In genomic region chrX:33416321-33416720, GRCm38 (mm10) we compare ENCODE assay signal across 8 mouse cellular contexts.
DNase-seq lines count a peak whose midpoint lies in the region; ATAC-seq and TF ChIP-seq lines count a peak whose summit lies in the region.
"Not testable (repeated sequence)": the region's sequence is repeated elsewhere in the genome, so short reads cannot be mapped to it uniquely, and the experiment has no call there.

No protein-coding gene starts in this region.

- not testable (repeated sequence) for H3K4me2 ChIP-seq in embryonic facial prominence, embryonic 11.5 days (ENCODE audit: low read depth, low read length); heart, postnatal 0 days (ENCODE audit: low read depth, low read length); lung, postnatal 0 days (replicated peaks; ENCODE audit: low read depth, low read length)

- ATAC-seq in embryonic facial prominence, embryonic 11.5 days (replicated peaks; ENCODE audit: insufficient number of reproducible peaks, low FRiP score, low TSS enrichment, low read depth); heart, postnatal 0 days (ENCODE audit: insufficient read depth, low read depth); lung, postnatal 0 days: not testable (repeated sequence)

- not testable (repeated sequence) for H3K4me1 ChIP-seq in embryonic facial prominence, embryonic 11.5 days (ENCODE audit: control insufficient read depth, insufficient read depth, low read length); heart, postnatal 0 days (ENCODE audit: control insufficient read depth, insufficient read depth); lung, postnatal 0 days (ENCODE audit: insufficient read depth, low read depth, low read length)

- H3K36me3 ChIP-seq in embryonic facial prominence, embryonic 11.5 days (replicated peaks; ENCODE audit: control insufficient read depth, insufficient read depth, low read depth, low read length); heart, postnatal 0 days (replicated peaks; ENCODE audit: control insufficient read depth, insufficient read depth, low read length); lung, postnatal 0 days (ENCODE audit: insufficient read depth, low read length): not testable (repeated sequence)

- WGBS in embryonic facial prominence, embryonic 11.5 days, result 91% methylated on average over 7 of the region's 8 CpGs
- 88% methylated on average over 8 of the region's 8 CpGs for WGBS in heart, postnatal 0 days
- 84% methylated on average over 8 of the region's 8 CpGs for WGBS in lung, postnatal 0 days

- peak; percentile 2 for DNase-seq in ES-CJ7 (ENCODE audit: low read depth, low spot score)
- peak; percentile 1 for DNase-seq in brain, embryonic 14.5 days (ENCODE audit: low read depth)
- peak; percentile 73 for DNase-seq in embryonic facial prominence, embryonic 11.5 days (ENCODE audit: low spot score)
- peak; percentile 35 for DNase-seq in heart, postnatal 0 days (ENCODE audit: low spot score)
- DNase-seq in layer of hippocampus, adult 11-12 months (ENCODE audit: low spot score), result peak; percentile 1
- peak; percentile 59 for DNase-seq in lung, postnatal 0 days (ENCODE audit: low spot score)
- DNase-seq in retina, postnatal 1 day, result peak; percentile 0
- peak; percentile 14 for DNase-seq in urinary bladder, postnatal 10 days (ENCODE audit: low spot score)

- not testable (repeated sequence) for TF ChIP-seq CTCF in brain, embryonic 14.5 days (IDR thresholded peaks at IDR 0.05; ENCODE audit: borderline replicate concordance, extremely low read depth, insufficient read depth, insufficient read length); heart, postnatal 0 days (IDR thresholded peaks at IDR 0.05; ENCODE audit: low read depth); lung, postnatal 0 days (IDR thresholded peaks at IDR 0.05)

- TF ChIP-seq EP300 in heart, postnatal 0 days (IDR thresholded peaks at IDR 0.05; ENCODE audit: low read depth); lung, postnatal 0 days (IDR thresholded peaks at IDR 0.05): not testable (repeated sequence)

- not testable (repeated sequence) for H3K27me3 ChIP-seq in embryonic facial prominence, embryonic 11.5 days (ENCODE audit: control insufficient read depth, insufficient read depth, low read length); heart, postnatal 0 days (ENCODE audit: control insufficient read depth, insufficient read depth, low read length); lung, postnatal 0 days (replicated peaks; ENCODE audit: insufficient read depth, low read length)

- H3K9ac ChIP-seq in embryonic facial prominence, embryonic 11.5 days (replicated peaks; ENCODE audit: low read length); heart, postnatal 0 days (replicated peaks; ENCODE audit: low read depth, low read length); lung, postnatal 0 days (replicated peaks; ENCODE audit: low read depth): not testable (repeated sequence)

- not testable (repeated sequence) for H3K4me3 ChIP-seq in embryonic facial prominence, embryonic 11.5 days (ENCODE audit: low read depth, low read length); heart, postnatal 0 days (ENCODE audit: low read depth, low read length); lung, postnatal 0 days (ENCODE audit: low read depth, low read length)

- H3K27ac ChIP-seq in embryonic facial prominence, embryonic 11.5 days (replicated peaks; ENCODE audit: low read depth, low read length); heart, postnatal 0 days (ENCODE audit: low read depth); lung, postnatal 0 days (ENCODE audit: low read length): not testable (repeated sequence)

- H3K9me3 ChIP-seq in embryonic facial prominence, embryonic 11.5 days (replicated peaks; ENCODE audit: control insufficient read depth, low read length); heart, postnatal 0 days (replicated peaks; ENCODE audit: control insufficient read depth, low read length); lung, postnatal 0 days (ENCODE audit: low read length): not testable (repeated sequence)

- TF ChIP-seq POLR2A in brain, embryonic 14.5 days (IDR thresholded peaks at IDR 0.05; ENCODE audit: borderline replicate concordance, extremely low read depth, insufficient read depth, insufficient read length, poor library complexity, severe bottlenecking), result not testable (repeated sequence)

Comparison
In these comparisons a context has a peak if more than half of its experiments do, and no peak if none do; other contexts are left out.
1. DNase-seq: peak in every context shown above with its lines; median percentile 73 in embryonic facial prominence, embryonic 11.5 days; 59 in lung, postnatal 0 days; 35 in heart, postnatal 0 days; 14 in urinary bladder, postnatal 10 days; 2 in ES-CJ7; 1 in brain, embryonic 14.5 days; 1 in layer of hippocampus, adult 11-12 months; 0 in retina, postnatal 1 day.